Mouse (Mus musculus) gastrocnemius, postnatal 10 days (tissue): ENCODE results near the gene Stpg4. TPM values are rescaled to one million over a fixed set of nuclear protein-coding genes. Genes with fewer than 3 reads are reported as not detected.

Experiments
- DNase-seq: peaks from one replicate; pipeline ENCODE4 v3.0.0; 2021; ENCODE audit warnings: mixed read lengths
- total RNA-seq, 2 experiments: library from RNA; stranded (reverse); gene quantifications; 2 replicates each; pipeline ENCODE4 v1.2.3; 2021

Gene Stpg4
- total RNA-seq, 2 experiments from 2014 or later, result not detected

DNA sequence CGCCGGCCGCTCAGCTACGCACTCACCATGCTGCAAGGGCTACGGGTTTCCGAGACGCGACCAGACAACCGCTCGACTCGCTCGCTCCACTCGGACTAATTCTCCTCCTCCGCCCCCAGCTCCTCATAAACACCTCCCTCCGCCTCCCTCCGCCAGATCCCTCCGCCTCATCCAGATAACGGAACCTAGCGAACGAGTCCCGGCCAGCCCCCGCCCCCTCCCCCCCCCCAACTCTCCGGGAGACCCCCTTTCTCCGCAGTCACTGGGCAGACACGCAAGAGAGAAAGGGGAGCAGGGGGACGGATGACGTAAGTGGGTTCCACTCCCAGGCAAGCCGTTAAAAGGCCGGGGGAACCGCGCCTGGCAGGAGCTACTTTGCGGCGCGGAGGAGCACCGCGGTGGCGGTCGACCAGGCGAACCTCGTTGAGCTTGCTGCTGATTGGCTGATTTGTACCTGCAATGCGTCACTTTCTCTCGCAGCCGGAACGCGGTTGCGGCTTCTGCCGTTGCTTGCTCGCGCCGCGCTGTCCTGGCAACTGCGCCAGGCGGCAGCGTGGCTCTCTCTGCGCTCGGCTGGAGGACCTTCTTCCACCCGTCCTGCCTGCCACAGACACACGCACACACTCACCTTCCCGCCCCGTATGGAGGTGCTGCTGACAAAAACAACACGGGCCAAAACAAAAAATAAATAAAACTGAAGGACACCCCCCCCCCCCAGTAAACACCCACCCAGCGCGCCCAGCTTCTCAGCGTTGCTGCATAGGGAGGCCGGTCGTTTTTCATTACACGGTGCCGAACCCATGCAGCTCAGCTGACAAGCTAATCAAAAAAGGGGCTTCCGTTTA is 19.4 kb upstream of the Stpg4 start, which contains the start of gene Calm2:
Gene Calm2, minus strand, starts transcription at position 169 of the 845 bp plus-strand sequence.
- DNase-seq, result peak; percentile 98

DNA sequence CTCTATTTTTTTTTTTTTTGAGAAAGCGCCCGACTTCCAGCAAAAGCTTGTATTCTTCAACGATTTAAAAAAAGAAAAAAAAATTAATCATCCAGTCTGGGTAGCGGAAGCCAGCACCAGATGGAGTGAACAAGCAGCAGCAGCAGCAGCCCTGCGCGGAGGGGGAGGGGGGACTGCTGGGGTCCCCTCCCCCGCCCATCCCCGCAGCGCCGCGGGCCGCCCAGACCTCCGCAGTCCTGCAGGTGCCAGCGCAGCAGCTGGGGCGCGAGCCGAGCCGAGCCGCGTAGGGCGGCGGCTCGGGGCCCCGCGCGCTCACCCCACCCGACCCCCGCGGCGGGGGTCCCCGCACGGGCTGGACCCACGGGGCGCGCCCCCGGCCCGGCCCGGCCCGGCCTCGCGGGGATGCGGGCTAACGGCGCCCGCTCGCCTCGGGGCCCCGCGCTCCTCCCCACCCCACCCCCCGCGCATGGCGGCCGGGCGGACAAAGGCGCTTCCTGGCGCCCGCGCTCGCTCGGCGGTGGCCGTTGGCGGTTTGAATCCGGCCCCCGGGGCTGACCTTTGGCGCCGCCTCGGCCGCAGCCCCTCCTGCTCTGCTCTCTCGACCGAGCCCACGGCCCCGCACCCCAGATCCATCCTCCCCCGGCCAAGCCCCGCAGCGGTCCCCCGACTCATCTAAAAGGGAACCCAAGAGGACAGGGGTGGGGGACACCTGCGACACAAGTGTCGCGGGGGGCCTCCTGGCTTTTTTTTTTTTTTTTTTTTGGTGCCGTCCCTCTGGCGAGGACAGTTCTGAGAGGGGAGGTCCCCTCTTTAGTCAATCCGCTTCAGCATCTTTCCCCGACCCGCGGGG is 18.6 kb upstream of the Stpg4 start:
- peak; percentile 72 for DNase-seq

DNA sequence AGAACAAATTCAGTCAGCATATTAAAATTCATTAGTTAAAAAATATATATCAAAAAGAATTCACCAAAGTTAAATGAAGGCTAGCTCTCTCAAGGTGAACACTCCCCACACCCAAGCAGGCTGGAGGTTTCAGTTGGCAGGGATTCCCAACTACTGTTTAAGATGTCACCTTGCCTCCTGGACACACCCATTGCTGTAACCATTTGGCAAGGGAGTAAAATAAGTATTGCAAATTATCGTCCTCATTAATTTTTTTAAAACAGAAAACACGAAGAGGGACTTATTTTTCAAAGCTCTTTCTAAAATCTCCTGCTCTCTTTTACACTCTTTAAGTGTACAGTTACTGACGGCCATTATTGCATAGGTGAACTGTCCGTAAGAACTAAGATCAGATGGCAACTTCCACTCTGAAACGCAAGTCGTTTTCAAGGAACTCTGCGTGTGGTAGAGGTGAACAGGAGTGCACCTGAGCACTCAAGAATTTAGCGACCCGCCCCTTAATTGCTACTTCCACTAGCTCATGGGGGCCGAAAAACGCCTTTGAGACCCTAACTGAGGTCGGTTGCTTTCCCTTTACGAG is 17.9 kb upstream of the Stpg4 start:
- no peak for DNase-seq

DNA sequence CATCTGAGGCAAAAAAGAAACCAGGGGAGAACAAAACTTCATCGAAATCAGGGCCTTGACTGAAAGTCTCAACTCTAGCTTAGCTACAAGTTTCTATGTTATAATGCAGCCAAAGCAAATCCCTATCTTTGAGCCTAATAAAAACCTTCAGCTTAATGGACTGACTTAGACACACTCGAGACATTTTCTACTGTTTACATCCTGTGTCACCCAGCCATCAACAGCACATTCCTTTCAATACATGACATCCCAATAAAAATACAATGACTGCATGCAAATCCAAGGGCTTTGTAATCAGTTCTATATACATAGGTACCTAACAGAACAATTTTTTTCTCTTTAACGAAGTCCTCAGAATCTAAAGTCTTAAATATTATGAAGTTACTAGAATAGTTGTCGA is 17.2 kb upstream of the Stpg4 start:
- no peak for DNase-seq

DNA sequence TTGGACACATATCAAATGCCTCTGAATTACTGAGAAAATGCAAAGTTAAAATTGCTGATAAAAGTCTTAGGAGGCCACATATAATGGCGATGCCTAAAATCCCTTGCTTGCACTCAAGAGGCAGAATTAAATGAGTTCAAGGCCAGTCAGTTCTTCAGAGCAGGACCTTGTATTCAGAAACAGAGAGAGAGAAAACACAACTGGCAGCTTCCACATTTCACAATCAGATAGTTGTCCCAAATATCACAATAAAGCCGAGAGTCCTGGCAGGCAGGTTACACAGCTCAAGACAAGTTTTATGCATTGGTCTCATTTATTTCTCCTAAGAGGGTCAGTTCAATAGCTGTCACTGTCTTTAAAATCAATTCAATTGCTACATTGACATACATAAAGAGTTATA is 14.0 kb upstream of the Stpg4 start:
- no peak for DNase-seq

DNA sequence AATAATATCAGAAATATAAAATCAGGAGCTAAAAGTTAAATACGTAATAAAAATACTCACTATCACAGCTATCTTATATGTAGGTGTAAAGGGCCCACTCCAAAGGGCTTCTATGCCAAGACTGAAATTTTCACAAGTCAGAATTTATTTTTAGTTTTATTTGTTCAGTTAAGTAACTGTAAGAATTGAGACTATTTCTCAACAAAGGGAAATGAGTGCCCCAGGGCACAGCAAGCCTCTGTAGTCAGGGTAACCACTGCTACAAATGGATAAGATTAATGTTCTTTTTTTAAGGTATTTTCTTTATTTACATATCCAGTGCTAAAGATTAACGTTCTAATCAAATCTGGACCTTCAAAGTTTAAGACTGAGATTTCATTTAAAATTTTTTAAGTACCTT is 11.9 kb upstream of the Stpg4 start:
- no peak for DNase-seq

DNA sequence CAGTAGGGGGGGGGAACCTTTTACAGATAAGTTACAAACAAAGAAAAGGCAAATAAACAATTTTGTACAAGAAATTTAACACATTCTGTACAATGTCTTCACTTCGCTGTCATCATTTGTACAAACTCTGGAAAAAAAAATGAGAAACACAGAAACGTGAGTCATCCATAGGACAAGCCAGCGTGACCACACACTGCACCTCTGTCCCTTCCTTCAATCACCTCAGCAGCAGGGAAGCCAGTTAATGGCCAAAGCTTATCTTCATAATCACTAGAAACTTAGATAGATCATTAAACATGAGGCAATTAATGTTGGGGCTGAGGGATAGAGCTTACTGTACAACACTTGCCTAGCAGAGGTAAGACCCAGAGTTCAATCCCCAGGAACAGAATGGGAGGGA is 6.4 kb upstream of the Stpg4 start:
- no peak for DNase-seq

DNA sequence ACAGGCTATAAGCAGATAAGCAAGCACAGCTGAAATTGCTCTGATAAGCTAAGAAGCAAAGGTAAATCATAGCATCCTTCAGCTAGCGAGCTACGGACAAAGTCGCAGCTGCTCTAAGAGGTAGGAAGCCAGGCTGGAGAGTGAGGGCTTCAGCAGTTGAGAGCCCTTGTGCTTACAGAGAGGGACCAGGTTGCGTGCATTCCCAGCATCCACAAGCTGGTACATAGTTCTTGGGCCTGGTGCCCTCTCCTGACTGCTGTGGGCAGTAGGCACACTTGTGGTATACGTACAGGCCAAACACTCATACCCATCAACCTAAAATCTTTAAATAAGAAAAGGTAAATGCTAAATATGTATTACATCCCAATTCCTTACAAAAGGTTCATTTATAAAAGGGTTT is 5.2 kb upstream of the Stpg4 start:
- no peak for DNase-seq

DNA sequence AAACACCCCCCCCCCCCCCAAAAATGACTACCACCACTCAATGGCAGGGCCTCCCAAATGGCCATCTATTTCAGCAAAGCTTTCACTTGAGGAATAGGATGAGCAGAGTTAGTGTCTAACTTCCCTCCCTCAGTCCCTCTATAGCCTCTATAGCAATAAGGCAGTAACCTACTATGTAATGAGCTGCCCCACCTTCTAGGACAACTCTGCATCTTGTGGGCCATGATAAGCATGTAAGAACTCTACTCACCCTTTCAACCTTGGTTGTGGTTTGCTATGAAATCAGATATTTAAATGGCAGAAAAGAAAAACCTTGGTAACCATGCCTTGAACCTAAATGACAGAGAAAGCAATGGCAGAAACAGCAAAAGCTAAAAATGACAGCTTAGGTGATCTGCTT is 4.8 kb upstream of the Stpg4 start:
- no peak for DNase-seq

DNA sequence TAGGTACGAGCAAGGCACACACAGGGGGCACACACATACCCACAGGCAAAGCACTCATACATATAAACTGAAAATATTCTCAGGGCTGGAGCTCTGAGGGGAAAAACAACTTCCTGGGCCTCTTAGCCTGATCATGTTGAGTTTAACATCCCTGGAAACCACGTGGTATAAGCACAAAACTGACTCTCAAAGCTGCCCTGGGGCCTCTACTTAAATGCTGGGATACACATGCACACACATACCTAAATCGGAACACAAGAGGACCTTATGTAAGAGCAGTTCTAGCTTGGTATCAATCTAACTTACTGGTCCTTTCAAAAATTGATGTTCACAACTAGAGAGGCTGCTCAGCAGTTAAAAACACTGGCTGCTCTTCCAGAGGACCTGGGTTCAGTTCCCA is 1.9 kb upstream of the Stpg4 start:
- no peak for DNase-seq

DNA sequence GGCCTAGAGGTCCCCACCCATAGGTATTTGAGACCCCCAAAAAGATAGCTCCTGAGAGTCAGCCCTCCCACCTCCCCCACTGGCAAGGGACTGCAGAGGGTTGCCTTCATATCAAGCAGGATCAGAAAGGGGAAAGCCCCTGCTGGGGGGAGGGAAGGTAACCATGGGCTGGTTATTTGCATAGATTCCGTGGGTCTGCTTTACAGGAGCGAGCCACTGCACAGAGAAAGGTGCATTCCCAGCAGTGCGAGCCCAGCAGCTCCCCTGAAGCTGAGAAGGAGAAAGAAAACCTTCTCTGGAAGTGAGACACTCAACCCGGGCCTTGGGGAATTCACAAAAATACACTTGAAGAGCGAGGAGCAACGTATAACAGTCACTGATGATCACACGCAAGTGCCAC is 9.5 kb downstream of the Stpg4 start:
- no peak for DNase-seq

DNA sequence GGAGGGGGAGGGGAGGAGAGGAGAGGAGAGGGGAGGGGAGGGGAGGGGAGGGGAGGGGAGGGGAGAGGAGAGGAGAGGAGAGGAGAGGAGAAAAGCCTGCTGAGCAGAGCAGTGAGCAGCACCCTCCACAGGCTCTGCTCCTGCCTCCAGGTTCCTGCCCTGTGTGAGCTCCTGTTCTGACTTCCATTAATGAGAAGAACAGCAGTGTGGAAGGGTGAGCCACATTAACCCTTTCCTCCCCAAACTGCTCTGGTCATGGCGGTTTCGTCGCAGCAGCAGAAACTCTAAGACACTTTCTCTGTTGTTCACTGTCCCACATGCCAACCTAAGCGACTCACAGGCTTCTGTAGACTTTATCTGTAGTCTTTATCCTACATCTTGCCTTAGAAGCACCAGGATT is 20.9 kb downstream of the Stpg4 start:
- DNase-seq, result no peak

DNA sequence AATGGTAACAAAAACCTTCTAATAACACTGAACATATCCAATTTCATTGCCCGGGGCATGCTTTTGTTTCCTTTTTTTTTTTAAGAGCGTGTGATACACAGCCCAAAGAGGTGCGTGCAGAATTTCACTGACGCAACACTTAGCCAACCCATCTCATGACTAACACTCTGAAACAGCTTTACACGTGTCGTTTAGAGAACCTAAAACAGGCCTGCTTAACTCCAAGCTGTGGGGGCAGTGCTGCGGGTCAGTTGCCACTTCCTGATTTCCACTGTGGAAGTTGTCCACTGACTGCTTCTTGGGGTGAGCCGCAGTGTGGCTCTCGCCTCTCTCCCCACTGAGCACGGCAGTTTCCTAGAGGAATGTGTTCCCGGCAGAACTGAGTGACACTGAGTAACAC is 22.0 kb downstream of the Stpg4 start:
- no peak for DNase-seq

DNA sequence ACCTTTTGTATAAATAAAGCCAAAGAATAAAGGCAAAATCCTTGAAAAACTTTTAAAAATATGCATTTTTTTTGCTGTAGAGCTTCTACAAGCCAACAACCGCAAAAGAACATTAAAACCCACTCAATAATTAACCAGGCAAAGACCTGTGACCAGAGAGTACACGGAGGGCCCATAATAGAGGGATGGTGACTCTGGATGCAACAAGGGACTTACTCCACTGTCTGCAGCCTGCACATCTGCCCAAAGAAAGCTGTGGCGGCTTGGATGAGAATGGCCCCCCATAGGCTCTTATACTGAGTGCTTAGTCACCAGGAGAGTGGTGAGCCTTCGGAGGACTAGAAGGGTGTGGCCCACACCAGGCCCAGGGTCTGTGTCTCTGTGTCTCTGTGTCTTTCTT is 24.1 kb downstream of the Stpg4 start:
- no peak for DNase-seq

DNA sequence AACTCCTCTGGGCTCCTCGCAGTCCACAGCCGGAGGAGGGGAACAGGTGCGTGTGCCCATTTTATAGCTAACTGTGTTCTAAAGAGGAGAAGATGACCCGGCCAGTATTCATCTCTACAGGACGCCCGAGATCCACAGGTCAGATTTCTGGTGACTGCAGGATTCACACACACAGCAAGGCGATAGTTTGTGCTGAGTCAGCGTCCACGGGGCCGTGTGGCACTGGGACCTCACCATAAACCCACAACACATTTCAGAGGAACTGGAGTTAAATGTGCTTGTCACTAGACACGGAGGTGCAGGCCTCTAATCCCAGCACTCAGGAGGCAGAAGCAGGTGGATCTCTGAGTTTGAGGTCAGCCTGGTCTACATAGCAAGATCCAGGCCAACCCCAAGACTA is 25.1 kb downstream of the Stpg4 start:
- no peak for DNase-seq

DNA sequence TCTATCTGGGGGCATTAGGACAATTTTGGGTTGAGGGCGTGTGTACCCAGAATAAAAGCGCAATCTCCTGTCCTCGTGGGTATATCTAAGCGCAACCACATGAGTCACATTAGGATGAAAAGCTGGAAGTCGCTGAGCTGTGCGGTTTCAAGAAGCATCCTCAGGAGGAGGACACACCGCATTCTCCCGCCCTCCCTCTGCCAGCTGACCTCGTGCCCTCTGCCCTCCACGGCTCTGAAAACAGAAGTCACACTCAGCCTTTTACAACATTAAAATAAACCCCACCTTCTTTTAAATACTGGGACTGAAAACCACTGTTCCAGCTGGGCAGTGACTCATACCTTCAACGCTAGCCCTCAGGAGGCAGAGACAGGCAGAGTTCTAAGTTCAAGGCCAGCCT is 30.5 kb downstream of the Stpg4 start:
- DNase-seq, result no peak

DNA sequence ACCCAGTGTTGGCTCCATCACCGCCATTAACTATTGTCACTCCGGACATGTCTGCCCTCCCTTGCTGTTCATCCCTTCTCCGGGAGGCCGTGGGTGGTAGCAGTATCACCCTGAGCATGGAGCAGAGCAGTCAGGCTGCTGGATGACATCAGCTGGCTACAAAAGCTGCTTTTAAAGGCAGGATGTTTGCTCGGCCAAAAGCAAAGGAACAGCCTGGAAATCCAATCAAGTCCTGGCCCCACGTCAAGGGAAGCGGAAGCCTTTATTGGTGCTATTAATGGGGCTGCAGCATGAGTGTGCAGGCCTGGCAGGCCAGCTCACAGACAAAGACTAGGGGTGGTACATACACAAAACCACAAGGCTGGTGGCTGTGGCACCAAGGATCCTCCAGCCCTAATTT is 36.3 kb downstream of the Stpg4 start:
- peak; percentile 47 for DNase-seq

DNA sequence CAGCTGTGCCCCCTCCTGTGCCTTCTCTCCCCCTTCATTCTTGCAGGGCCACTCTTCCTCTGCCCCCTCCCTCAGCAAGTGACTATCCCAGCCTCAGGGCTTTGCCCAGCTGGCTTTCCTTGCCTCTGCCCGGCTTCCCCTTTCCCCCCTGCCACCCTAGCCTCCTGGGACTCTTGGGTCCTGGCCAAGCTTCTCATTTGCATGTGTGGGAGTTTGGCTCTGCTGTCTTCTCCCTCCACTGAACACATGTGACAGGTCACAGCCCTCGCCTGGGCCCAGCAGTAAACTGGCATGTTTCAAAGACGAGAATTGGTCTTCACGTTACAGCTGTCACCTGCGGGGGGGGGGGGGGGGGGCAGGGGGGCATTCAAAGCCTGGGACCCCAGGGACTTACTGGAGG is 40.5 kb downstream of the Stpg4 start:
- DNase-seq, result no peak

DNA sequence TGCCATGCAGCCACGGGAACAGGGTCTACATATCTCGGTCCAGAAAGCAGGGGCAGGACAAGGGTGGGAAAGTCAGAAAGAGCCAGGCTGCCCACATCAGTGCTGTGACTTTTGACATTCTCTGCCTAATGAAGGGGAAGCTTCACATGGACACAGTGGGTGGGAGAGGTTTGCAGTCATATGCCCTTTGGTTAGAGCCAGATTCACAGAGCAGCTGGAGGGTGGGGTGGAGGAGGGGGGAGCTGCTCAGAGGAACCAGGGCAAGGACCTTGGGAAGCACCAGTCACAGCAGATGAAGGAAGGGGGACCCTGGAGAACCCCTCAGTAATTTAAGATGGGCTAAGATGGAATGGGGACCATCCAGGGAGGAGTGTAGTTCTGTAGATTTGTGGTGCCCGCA is 41.7 kb downstream of the Stpg4 start:
- no peak for DNase-seq

DNA sequence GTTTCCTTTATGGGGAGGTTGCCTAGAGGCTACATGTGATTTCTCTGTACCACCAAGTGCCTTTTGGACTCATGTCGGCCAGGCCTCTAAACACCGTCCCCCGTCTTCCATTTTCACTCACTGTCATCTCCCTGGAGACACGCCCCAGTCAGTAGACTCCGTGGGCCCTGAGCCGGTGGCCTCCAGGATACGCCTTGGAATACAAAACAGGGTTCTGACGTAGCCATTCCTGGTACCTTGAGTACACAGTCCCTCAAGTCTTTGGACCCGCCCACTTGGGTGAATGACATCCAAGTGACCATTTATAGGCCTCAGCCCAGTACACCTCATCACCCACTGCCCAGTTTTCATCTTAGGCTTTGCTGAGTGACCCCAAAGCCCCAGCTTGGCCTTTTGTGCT is 46.9 kb downstream of the Stpg4 start:
- DNase-seq, result no peak

DNA sequence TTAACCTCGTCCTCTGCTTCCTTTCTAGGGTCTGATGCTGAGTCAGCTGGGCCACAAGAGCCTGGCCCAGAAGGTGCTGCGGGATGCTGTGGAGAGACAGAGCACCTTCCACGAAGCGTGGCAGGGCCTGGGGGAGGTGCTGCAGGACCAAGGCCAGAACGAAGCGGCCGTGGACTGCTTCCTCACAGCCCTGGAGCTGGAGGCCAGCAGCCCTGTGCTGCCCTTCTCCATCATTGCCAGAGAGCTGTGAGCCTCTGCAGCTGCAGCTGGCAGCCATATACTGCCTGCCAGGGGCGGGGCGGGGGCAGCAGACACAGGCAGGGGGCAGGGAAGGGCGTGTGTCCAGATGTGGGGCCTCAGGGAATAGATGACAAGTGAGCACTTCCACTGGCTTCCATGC is 47.7 kb downstream of the Stpg4 start:
- no peak for DNase-seq

DNA sequence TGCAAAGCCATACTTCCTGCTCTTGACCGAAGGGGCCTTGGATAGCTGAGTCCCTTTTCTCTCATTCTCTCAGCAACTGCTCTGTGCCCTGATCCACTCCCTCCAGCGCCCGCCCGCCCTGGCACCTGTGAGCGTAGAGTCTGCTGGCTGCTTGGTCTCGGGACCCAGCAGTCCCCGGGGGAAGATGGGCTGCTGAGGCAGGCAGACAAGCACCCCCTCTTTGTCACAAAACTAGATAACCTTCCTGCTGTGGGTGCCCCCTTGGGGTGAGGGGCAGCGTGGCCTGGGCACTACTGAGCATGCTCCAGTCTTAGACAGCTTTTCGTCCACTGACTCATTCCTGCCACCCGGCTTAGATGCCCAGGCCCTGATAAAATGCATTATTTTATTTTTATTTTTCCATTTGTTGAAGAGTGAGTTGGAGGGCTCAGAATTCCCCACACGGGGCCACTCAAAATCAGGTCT is 48.3 kb downstream of the Stpg4 start:
- no peak for DNase-seq
